Mouse (Mus musculus) hindlimb bud, embryonic 11.5 days (tissue): Measurements from ENCODE around the gene 1110059E24Rik.
A peak's percentile ranks its signal among the peaks of the same experiment; 100 is the strongest.
"Not testable (repeated sequence)": the region's sequence is repeated elsewhere in the genome, so short reads cannot be mapped to it uniquely, and the experiment has no call there.

Experiments used
- DNase-seq: peaks from one replicate; pipeline ENCODE4 v3.0.0-alpha.2; 2012; ENCODE audit warnings: low read depth, low spot score; ENCODE audit errors: extremely low spot score

The 1110059E24Rik gene

DNA sequence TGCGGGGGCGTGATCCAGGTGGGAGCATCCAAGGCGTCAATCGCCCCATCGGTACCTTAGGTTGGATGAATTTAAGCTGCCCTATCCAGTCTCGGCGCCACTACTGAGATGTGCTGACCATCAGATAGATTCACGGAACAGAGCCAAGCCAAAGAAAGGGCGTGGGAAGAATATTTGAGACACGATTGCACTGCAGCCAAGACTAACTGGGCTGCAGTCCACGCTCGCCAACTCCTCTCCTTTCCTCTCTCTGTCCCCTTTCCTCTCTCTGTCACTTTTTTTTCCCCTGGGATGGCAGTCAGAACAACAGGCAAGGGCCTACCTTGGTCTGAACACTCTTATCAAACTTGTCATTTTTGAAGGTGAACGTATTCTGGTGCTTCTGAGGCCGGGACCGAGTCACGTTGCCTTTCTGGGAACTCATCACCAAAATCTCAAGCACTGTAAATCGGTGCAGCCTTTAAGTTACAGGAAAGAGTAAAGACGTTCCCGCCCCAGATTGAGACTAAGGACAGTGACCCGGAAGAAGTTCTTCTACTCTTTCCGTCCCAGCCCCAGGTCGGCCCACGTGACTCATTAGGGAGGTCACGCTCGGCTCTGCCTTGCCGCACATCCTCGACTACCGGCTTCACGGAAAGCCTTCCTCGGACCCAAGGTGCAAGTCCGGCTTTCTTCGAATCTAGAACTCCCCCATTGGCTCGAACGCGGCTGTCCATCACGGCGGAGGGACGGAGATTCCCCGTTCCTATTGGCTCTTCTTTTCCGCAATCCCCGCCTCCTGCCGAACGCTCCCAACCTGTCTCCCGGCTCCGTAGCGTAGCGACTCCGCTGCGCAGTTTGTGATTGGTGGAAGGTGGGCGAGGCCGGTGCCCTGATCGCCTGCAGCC is at the start of gene 1110059E24Rik:
Gene 1110059E24Rik, minus strand, starts transcription at position 692 of the 887 bp plus-strand sequence.
- peak; percentile 84 for DNase-seq

DNA sequence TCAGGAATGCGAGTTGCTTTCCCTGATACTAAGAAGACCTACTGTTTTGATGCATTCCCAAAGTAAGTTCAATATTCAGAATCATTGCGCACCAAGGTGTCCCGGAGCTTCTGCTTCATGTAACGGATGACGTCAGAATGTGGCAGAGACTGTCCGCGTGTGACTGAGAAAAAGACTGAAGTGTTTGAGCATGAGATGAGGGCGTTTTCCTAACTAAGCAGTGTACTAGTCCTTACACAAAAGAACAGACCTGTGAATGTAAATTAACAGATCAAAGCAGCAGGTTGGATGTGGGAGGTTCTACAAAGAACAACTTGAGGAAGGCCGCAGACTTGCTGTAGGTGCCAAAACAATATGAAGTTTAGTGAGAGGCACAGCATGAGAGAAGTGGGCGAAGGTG is 28.2 kb upstream of the 1110059E24Rik start:
- DNase-seq: no peak

DNA sequence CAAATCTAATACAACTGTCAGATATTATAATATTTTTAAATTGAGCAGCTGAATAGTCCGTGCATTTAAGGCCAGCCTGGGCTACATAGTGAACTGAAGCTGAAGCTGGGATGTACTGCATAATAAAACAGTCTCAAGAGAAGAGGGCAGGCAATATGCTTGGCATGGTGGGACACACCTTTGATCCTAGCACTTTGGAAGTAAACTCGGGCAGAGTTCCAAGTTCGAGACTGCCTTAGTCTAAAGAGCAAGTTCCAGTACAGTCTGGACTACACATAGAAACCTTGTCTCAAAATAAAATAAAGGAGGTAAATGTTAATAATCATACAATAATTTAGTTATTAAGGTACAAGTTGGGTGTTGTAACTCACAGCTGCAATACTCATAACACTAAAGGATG is 27.3 kb upstream of the 1110059E24Rik start:
- no peak for DNase-seq

DNA sequence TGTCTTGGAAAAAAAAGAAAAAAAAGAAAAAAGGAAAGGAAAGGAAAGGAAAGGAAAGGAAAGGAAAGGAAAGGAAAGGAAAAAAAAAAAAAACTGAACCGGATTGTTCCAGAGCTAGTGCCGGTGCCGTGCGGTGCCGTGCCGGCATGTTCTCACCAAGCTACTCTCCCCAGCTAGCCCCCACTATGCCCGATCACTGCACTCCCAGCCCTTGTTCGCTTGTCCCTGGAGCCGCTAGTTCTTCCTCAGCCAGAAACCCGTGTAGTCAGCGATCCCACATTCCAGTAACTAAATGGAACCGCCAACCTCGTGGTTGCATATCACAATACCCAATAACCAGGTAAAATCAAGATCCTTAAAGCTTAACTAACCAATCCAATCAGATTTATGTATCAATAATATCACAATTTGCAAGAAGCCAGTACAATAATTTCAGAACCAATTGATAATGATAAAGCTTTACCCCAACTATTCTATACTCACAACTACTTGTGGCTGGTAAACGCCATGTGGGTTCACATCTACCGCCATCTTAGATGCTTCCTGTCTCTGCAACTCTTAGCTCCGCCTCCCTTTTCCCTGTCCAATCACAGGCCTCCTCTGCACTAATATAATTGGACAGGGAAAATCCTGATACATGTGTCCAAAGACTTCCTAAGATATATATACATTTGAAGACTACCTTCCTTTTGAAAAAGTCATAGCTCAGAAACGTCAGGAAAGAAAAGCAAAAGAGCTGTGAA is 21.7 kb upstream of the 1110059E24Rik start:
- no peak for DNase-seq

DNA sequence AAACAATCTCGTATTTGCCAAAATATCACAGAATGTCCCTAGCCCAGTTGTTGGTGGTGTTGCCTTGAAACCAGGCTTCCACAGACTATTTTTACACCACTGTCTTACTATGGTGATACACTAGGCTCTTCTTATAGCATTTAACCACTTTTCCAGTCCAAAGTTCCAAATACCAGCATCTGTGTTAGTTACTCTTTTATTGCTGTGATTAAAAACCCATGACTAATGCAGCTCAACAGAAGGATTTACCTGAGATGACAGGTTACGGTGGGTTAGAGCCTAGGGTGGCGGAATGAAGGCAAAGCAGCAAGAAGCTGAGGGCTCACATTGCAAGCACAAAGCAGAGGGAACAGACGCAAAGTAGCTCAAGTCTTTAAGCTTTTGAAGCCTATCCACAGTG is 16.9 kb upstream of the 1110059E24Rik start:
- DNase-seq: no peak

DNA sequence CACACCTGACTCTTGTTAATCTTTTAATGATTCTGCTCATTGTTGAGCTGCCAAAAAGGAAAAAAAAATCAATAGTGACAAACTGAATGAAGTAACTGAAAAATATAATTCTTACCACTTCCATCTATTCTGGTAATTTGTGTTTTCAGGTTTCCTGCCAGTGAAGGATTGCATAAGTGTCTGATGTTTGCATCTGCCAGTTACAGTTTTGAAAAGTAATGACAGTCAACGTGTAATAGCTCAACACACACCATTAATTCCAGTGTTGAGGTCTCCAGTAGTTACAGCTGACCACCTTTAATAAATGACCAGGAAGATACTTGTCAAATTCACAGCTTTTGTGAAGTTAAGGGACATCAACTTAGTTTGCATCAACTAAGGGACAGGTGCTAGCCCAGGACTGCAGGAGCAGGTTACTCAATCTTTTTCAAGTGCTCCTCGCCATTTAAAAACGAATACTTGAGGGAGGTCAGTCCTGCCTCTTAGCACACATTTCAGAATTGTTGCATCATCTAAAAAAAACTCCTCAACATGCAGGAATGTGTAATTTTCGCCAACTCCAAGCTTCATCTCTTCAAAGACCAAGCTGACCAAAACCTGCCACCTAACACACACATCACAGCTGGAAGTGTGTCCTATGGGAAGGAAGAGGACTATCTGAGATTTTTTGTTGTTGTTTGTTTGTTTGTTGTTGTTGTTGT is 11.1 kb upstream of the 1110059E24Rik start:
- DNase-seq: no peak

DNA sequence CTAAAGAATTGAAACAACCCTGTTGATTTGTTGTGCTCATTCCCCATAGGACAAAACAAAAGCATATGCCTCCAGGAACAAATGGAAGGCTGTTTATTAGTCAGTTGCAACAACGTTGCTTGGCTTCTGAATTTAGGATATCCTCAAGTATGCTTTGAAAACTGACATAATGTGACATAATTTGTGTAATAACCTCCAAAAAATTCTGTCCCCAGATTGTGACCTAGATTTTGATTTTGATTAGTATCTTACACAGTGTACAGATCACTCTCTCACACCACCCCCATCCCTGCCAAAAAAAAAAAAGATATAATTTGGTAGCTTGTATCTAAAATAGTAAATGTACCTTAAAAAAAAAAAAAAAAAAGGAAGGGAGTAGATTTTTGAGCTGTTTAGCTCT is 8.0 kb upstream of the 1110059E24Rik start:
- DNase-seq: no peak

DNA sequence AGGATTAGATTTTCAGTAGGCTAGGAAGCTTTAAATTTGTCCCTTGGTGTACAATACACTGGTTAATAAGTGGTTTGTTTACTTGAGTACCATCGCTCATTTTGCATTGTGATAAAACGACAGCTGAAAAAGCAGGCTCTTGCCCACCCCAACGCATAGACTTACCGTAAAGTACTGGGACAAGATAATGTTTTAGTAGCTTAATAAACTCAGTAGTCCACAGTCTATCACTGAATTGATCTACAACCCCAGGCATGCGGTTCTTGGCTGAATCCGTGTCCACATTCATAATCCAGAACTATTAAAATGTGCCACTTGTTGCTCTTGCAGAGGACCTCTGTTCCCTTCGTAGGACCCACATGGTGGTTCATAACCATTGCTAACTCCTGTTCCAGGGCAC is 2.0 kb upstream of the 1110059E24Rik start:
- no peak for DNase-seq

DNA sequence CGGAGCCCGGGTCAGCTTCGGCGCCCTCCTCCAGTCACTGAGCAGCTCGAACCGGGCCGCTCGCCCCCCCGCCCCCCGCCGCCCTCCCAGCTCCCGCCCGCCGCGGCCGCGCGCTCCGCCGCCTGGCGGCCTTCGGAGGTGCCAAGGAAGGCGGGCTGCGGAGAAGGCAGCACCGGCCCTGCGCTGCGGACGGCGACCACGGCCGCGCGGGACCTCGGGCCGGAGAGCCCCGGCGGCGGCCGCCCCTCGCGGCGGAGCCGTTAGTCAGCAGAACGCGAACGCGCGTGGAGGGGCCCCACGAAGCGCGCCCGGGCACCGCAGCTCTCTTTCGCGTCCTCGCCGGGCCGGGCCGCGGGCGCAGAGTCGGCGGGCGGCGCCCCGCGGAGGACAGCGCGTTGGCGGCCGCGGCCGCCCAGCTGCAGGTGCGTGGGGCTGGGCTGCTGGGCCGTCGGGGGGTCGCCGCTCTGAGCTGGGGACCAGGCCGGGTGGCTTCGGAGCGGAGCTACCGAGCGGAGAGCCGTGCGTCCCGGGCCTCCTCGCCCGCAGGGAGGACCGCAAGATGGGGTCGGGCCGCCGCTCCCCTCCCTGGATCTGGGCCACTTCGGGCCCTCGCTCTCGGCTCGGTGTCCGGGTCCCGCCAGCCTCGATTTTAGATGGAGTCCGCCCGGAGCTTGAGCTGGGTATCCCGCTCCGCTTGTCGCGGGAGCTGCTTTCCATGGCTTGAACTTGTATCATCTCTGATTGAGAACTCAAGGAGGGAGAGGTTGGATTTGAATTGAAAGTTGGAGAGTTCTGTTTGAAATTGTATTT is 601 bp upstream of the 1110059E24Rik start, which contains the start of gene Abhd17b:
Gene Abhd17b, plus strand, starts transcription at position 14 of the 810 bp plus-strand sequence.
- no peak for DNase-seq

DNA sequence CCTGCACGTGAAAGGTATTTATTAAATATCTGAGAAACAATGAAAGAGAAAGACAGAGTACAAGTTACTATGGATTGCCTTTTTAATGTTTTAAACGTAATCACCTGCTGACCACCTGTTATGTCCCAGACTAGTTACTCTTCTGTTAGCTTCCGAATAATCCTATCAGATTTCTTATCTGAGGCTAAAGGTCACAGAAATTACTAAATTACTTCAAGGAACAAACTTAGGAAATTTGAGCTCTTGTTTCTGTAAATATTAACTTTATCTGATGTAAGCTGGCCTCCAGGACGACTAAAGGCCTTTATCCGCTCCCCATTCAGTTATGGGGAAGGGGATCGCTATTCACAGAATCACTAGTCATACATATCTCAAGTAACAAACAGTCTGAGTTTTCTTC is 1.1 kb downstream of the 1110059E24Rik start:
- DNase-seq: no peak

DNA sequence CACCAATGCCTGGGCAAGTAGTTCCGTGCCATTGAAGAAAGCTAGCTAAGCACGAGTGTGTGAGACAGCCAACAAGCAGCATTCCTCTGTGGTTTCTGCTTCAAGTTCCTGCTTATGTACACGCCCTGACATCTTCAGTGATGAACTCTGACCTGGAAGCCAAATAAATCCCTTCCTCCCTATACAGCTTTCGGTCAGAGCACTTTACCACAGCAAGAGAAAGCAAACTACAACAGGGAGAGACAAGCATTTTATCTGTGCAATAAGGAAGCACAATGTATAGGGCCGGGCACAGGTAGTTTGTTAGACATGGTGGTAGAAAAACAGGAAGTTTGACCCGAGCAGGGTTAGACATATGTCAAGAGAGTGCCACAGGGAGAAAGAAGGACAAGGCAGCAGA is 6.6 kb downstream of the 1110059E24Rik start:
- no peak for DNase-seq

DNA sequence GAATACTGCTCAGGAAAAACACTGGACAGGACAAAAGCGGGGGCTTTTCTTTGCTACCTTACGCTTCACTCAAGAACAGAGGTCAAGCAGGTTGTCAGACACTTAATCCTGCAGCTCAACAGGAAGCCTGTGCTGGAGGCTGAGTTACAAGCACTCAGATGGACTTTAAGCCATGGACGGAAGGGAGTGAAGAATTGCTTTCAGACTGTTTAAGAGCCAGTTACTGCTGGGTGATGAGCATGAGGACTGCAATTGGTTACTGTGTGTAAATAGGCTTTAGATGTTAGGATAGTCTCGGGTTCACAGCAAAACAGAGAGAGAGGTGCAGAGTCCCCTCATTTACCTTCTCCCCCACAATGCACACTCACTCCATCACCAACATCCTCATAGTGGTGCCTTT is 7.5 kb downstream of the 1110059E24Rik start:
- DNase-seq: no peak

DNA sequence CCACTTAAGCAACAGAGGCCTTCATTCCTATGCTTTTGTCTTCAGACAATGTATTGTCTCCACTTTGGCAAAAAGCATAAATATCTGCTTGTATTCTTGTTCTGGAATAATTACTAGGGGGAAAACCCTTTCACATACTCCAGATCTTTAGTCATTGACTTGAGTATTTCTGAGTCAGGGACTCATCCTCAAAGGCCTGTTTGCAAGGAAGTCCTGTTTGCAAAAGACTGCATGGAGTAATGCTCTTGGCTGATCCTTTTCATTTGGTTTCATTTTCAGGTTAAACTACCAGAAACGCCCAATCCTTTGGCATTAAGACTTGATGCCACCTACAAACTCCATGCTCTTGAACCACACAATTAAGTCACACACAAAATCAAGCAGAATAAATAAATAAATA is 8.8 kb downstream of the 1110059E24Rik start:
- DNase-seq: no peak

DNA sequence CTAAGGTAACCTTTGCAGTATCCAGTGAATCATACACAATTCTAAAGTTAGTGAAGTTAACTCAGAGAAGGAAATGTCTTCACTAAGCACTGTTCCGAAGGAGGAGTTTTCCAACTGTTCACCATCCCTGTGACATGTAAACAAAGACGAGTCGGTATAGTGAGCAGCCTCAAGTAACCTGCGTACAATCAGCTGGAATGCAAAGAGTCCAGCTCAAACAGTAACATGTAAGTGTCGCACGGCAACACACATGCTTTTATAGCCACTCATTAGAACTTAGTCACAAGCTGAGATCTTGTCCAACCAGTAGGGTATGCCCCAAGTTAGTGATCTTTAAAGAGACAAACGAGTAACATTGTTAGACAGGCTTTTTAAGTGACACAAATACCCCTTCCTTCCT is 15.1 kb downstream of the 1110059E24Rik start:
- DNase-seq: no peak

DNA sequence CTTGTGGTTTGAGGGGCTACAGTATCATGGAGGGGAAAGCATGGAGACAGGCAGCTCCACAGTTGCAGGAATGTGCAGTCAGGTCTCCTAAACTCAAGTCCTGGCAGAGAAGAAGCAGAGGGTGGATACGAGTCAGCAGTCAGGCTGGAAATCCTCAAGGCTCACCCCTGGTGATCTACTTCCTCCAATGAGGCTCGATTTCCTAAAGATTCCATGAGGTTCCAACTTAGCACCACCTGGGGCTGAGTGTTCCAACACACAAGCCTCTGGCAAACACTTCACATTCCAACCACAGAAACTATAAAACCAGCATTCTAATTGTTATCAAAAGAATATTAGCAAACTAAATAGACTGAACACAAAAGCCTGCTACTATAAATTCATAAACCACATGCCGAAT is 15.9 kb downstream of the 1110059E24Rik start:
- no peak for DNase-seq

DNA sequence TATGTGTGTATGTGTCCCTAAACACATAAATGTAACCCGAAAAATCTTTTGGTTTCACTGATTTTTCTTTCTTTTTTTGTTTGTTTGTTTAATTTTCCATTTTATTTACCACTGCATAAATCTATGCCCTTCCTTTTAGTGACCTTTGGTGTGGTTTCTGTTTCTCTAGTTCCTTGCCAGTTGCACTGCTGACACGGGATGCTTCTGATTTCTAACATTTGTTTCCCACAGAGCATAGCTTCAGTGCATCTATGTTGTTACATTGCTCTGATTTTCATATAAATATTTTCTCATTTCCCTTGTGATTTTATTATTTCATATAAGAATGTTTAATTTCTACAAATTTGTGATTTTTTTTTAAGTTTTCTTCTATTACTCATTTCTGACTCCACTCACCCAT is 17.4 kb downstream of the 1110059E24Rik start:
- DNase-seq: no peak

DNA sequence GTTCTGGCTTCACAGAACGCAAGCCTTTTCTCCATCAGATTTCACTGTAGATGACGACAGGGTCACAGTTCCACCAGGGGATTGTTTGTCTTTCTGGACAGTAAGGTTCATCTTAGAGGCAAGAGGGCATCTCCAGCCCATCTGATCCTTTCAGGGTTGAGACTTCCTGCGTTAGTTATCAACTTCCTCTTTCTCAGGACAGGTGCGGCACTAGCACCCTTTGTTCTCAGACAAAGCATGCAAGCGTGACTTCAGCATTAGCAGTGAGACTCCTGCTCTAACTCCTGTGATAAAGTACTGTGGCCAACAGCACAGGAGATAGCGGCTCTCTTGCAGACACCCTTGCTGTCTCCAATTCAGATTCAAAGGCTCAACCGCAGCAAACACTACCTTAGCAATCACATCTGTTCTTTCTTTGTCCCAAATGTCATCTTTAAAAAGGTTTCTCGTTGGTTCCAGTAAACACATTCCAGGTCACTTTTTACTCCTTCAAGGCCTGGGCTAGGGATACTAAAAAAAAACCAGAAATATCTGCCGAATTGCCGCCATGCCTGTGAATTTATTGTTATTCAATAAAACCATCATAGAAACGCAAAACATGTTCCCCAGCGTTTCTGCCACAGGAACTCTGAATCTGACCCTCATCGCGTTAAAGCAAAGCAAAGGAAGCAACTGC is 22.0 kb downstream of the 1110059E24Rik start:
- DNase-seq: no peak

DNA sequence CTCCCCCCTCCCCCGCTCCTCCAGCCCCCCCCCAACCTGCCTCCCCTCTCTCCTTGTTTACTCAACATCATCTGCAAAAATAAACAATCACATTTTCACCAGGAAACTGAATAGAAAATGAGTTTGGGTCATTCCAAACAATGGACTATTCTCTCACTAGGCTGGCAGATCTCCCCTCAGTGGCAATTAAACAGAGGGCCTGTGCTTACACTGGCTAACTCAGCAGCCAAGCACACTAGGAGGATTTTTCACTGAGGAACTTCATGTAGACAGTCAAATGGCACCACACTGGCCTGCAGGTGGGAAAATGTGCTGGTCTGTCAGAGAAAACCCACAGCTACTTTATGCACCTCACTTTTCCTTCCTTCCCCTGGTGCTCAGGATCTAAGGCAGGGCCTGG is 23.3 kb downstream of the 1110059E24Rik start:
- no peak for DNase-seq

DNA sequence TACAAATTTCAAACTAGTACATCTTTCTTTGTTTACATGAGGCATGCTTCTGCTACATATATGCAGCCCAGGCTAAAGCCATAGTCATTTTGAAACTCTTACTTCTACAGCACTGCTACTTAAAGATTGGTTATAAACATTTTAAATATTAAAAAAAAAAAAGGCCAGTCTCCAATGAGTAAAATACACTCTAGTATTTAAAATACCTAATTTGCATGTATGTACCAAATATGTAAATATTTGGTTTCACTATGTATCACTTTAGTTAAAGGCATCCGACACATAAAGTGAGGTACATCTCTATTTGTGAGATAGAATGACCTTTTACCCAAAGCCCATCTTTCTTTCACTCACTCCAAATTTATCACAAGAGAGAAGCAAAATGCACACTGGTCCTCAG is 23.7 kb downstream of the 1110059E24Rik start:
- no peak for DNase-seq

DNA sequence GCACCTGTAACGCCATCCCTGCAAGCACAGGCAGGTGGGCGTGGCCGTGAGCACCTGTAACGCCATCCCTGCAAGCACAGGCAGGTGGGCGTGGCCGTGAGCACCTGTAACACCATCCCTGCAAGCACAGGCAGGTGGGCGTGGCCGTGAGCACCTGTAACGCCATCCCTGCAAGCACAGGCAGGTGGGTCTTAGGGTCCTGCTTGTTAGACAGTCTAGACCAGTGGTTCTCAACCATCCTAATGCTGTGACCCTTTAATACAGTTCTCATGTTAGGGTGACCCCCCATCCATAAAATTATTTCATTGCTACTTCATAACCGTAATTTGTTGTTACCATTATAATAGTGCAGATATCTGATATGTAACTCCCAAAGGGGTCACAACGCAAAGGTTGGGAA is 24.3 kb downstream of the 1110059E24Rik start:
- DNase-seq: not testable (repeated sequence)
